Mouse (Mus musculus): ENCODE data around the gene Pxn.

Gene Pxn

DNA sequence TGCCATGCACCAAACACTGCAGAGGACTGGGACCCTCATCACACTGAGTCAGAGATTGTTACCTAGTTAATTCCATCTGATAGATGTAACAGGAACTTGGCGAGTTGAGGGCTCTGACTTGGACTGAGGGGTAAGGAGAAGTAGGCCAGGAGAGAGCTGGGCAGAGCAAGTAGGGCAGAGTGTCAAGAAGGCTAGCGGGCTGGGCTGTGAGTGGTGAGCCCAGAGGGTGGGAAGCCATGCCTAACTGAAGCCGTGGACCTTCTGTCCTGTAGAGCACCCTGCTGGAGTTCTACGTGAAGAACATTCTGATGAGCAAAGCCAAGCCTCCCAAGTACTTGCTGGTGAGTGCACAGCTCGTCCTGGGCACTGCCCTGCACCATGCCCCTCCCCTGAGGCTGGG is 72.9 kb downstream of the Pxn start:
- no peak for DNase-seq (ENCODE audit: low read depth, low spot score)

DNA sequence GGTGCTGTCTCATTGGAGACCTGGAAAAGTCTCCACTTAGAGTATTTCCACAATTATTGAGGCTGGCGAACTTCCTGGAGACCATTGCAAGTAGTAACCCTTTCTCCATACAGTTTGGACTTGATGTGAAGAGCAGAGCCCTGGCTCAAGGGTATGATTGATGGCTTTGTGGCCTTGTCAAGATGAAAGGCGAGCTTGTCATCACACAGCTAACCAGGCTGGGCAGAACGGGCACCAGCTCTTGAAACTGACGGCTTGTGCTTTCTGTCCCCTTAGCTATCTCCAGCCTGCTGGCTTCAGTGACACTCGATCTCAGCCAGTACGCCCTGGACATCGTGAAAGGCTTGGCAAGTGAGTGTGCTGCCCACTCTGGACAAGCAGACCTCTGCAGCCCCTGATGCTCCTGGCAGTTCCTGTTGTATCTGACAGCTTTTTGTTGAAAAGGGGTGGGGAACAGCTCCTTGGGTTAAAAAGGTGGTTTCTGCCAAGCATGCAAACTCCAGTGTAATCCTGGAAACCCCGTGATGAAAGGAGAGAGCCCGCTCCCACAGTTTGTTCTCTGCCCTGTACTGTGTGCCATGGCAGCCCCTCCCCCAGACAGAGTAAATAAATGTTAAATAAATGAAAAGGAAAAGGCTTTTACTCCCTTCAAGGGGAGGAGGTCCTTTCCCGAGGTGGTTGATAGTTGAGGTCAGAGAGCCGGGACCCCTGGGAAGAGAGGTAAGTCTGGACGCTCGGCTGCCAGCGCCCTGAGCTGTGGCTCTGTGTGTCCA is 73.9 kb downstream of the Pxn start:
- no peak for DNase-seq (ENCODE audit: low read depth, low spot score)

DNA sequence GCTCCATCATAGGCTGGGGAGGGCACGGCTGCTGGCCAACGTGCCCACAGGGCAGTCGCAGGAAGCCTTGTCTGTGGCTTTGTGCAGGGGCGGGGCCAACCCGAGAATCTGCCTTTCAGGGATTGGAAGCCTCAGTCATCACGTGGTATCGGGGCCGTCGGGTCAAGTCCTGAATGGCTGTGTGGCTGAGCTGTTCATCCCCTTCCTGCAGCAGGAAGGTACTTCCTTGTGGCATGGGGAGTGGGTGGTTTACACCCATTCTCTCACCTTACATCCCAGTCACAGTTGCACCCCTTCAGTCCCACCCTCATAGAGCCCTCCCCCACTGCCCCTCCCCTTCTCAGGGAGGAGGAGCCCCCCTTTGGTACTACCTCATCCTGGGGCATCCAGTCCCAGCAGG is 75.2 kb downstream of the Pxn start:
- no peak for DNase-seq (ENCODE audit: low read depth, low spot score)

GRCm38 (mm10) chr5:115585616-115586015 is 79.1 kb downstream of the Pxn start:
- no peak for DNase-seq (ENCODE audit: low read depth, low spot score)

- DNase-seq (ENCODE audit: low read depth, low spot score): no peak
Measured at GRCm38 (mm10) chr5:115586166-115586565, 79.7 kb downstream of the Pxn start.

GRCm38 (mm10) chr5:115586780-115587179 is 80.3 kb downstream of the Pxn start:
- no peak for DNase-seq (ENCODE audit: low read depth, low spot score)

DNA sequence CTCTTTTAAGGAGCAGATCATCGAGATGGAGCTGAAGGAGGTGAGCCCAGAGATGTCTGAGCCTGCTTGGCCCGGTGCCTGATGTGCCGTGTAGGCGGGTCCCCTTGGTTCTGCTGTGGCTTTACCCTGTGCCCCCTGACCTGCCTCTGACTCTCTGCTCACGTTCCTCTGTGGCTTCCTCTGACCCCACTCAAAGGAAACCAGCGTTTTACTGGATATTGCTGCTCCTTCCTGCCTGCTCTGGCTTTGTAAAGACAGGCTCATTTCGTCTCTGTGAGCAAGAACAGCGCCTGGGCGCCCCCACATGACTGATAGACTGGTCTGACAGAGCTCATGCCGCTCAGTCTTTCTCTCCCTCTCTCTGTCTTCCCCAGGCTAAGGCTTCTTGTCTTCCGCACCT is 84.6 kb downstream of the Pxn start:
- DNase-seq (ENCODE audit: low read depth, low spot score): no peak

DNA sequence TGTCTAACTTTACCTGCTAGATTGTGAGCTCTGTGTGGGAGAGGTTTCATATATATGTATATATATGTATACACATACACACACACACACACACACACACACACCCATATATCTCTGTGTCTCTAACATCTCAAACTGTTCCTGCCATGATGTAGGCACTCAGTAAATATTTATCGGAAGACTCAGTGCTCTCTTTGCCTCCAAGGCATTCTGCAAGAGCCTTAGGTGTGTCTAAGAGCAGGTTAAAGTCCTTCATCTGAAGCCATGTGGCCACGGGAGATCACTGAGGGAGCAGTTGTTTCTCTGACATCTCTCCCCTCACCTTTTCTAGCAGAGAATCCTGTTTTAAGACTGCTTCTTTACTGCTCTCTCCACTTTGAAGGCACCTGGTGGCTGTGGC is 85.0 kb downstream of the Pxn start:
- DNase-seq (ENCODE audit: low read depth, low spot score): no peak

GRCm38 (mm10) chr5:115603561-115603960 is 97.1 kb downstream of the Pxn start:
- no peak for DNase-seq (ENCODE audit: low read depth, low spot score)

All from mesoderm, embryonic 11.5 days (tissue).